Mouse (Mus musculus): Measurements from ENCODE around the gene Actr1b. TPM values are rescaled to one million over a fixed set of nuclear protein-coding genes. Genes with fewer than 3 reads are reported as not detected.
"Not testable (repeated sequence)": the region's sequence is repeated elsewhere in the genome, so short reads cannot be mapped to it uniquely, and the experiment has no call there.

Gene Actr1b
- total RNA-seq, 2 experiments from 2014 or later: 273 to 294 TPM

- DNase-seq (ENCODE audit: low spot score in 2 of 2): peak in 1 of 2 experiments; percentile 68
- intact Hi-C loops (cut with DNase I): loop anchor here (2.0 kb wide), 1 partner anchor 36 kb away; no protein-coding TSS in a partner anchor
Observed at GRCm38 (mm10) chr1:36709055-36709853, 5.0 kb downstream of the Actr1b start.

- DNase-seq (ENCODE audit: low spot score in 2 of 2): no peak
- intact Hi-C loops (cut with DNase I): loop anchor here (2.0 kb wide), 1 partner anchor 36 kb away; no protein-coding TSS in a partner anchor
Observed at GRCm38 (mm10) chr1:36708626-36709025, 5.6 kb downstream of the Actr1b start.

GRCm38 (mm10) chr1:36707797-36708196 lies 6.4 kb downstream of the Actr1b start:
- no peak for DNase-seq (ENCODE audit: low spot score in 2 of 2)
- intact Hi-C loops (cut with DNase I): loop anchor here (2.0 kb wide), 1 partner anchor 37 kb away; no protein-coding TSS in a partner anchor

GRCm38 (mm10) chr1:36707166-36707565 lies 7.1 kb downstream of the Actr1b start:
- intact Hi-C loops (cut with DNase I): no loop called here
- DNase-seq (ENCODE audit: low spot score in 2 of 2): peak in 1 of 2 experiments; percentile 67

GRCm38 (mm10) chr1:36697030-36697429 lies 17.2 kb downstream of the Actr1b start:
- intact Hi-C loops (cut with DNase I): no loop called here
- DNase-seq (ENCODE audit: low spot score in 2 of 2): no peak

- intact Hi-C loops (cut with DNase I): no loop called here
- no peak for DNase-seq (ENCODE audit: low spot score in 2 of 2)
Observed at GRCm38 (mm10) chr1:36696411-36696810, 17.8 kb downstream of the Actr1b start.

GRCm38 (mm10) chr1:36694871-36695270 lies 19.4 kb downstream of the Actr1b start:
- no peak for DNase-seq (ENCODE audit: low spot score in 2 of 2)
- intact Hi-C loops (cut with DNase I): no loop called here

- intact Hi-C loops (cut with DNase I): no loop called here
- DNase-seq (ENCODE audit: low spot score in 2 of 2): peak; percentile 96 to 97
Observed at GRCm38 (mm10) chr1:36691271-36692155, 22.7 kb downstream of the Actr1b start, which contains the start of gene Cox5b. Gene Cox5b, plus strand, starts transcription at chr1:36691449.

- intact Hi-C loops (cut with DNase I): no loop called here
- no peak for DNase-seq (ENCODE audit: low spot score in 2 of 2)
Observed at GRCm38 (mm10) chr1:36690671-36691235, 23.5 kb downstream of the Actr1b start.

- intact Hi-C loops (cut with DNase I): loop anchor here (2.0 kb wide), 1 partner anchor 137 kb away; the partner anchor contains the start of gene Ankrd39
- peak; percentile 84 to 86 for DNase-seq (ENCODE audit: low spot score in 2 of 2)
Observed at GRCm38 (mm10) chr1:36683810-36684467, 30.3 kb downstream of the Actr1b start.

- DNase-seq (ENCODE audit: low spot score in 2 of 2): no peak
- intact Hi-C loops (cut with DNase I): no loop called here
Observed at GRCm38 (mm10) chr1:36682620-36683355, 31.4 kb downstream of the Actr1b start, which contains the start of gene Fam178b. Gene Fam178b, minus strand, starts transcription at chr1:36683183.

- intact Hi-C loops (cut with DNase I): no loop called here
- DNase-seq (ENCODE audit: low spot score in 2 of 2): no peak
Observed at GRCm38 (mm10) chr1:36680893-36681292, 33.3 kb downstream of the Actr1b start.

GRCm38 (mm10) chr1:36674936-36675335 lies 39.3 kb downstream of the Actr1b start:
- intact Hi-C loops (cut with DNase I): no loop called here
- DNase-seq (ENCODE audit: low spot score in 2 of 2): no peak

GRCm38 (mm10) chr1:36672648-36673350 lies 41.4 kb downstream of the Actr1b start:
- intact Hi-C loops (cut with DNase I): no loop called here
- no peak for DNase-seq (ENCODE audit: low spot score in 2 of 2)

- intact Hi-C loops (cut with DNase I): no loop called here
- DNase-seq (ENCODE audit: low spot score in 2 of 2): no peak
Observed at GRCm38 (mm10) chr1:36671260-36671659, 43.0 kb downstream of the Actr1b start.

- DNase-seq (ENCODE audit: low spot score in 2 of 2): no peak
- intact Hi-C loops (cut with DNase I): no loop called here
Observed at GRCm38 (mm10) chr1:36670256-36670655, 44.0 kb downstream of the Actr1b start.

GRCm38 (mm10) chr1:36668007-36668406 lies 46.2 kb downstream of the Actr1b start:
- DNase-seq (ENCODE audit: low spot score in 2 of 2); intact Hi-C loops (cut with DNase I): not testable (repeated sequence)

- DNase-seq (ENCODE audit: low spot score in 2 of 2): no peak
- intact Hi-C loops (cut with DNase I): no loop called here
Observed at GRCm38 (mm10) chr1:36665934-36666333, 48.3 kb downstream of the Actr1b start.
